ENCODE assay signal across 8 mouse cellular contexts in the genomic region with DNA sequence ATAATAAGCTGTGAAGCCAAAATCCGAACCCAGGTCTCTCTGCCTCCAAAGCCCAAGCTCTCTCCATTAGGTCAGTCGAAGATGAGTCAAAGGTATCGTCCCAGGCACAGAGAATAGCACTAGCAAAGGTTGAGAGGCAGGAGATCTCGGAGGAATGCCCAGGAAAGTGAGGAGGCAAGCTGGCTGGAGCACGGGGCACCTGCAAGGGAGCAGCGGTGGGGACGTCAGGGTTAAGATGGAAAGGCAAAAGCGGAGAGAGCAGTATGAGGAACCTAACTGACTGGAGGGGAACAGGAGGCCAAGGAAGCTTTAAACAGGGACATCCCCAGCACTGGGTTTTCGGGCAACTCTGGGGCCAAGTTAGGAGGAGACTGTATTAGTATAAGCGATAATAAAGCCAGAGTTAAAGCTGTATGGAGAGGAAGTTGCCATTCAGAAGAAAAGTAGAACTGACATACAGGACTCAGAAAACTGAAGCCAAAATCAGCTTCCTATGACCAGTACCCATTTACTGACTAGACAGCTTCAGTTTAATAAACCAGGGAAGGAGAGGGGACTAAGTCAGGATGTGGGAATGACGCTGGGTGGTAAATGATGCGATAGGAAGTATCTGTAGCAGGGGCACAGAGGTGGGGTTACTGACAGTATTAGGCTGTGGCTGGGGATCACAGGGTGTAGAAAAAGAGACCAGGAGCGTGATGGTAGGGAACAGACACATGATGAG. TPM values are rescaled to one million over a fixed set of nuclear protein-coding genes. Genes with fewer than 3 reads are reported as not detected.
DNase-seq lines count a peak whose midpoint lies in the region; ATAC-seq and TF ChIP-seq lines count a peak whose summit lies in the region.
"Had no signal": no experiment of that assay in that cellular context is flagged by ENCODE, and none has a peak within 500 bp of the region (broad histone marks: within the 10 kb centered on the region; RNA-seq: fewer than 3 reads in every experiment).

No protein-coding gene starts in this region.

- 0 out of 2 replicates have a peak overlapping the region, but pooled peaks have one; percentile 1 for H3K9ac ChIP-seq in embryonic facial prominence, embryonic 12.5 days
- H3K9ac ChIP-seq in limb, embryonic 11.5 days (ENCODE audit: low read length), result no peak overlapping the region
- H3K9ac ChIP-seq in neural tube, embryonic 14.5 days (replicated peaks; ENCODE audit: low read depth, low read length), result no peak overlapping the region

- no peak for ATAC-seq in embryonic facial prominence, embryonic 12.5 days (ENCODE audit: insufficient number of reproducible peaks, insufficient read depth, low FRiP score, low TSS enrichment)
- ATAC-seq in limb, embryonic 11.5 days (ENCODE audit: insufficient number of reproducible peaks, low FRiP score, low TSS enrichment, low read depth), result no peak
- ATAC-seq in neural tube, embryonic 14.5 days (ENCODE audit: low read depth), result no peak

- 35% methylated on average over 13 of the region's 13 CpGs for whole genome bisulfite sequencing in lung, adult 2 months
- WGBS in embryonic facial prominence, embryonic 12.5 days, result 66% methylated on average over 13 of the region's 13 CpGs
- 81% methylated on average over 13 of the region's 13 CpGs for WGBS in limb, embryonic 11.5 days
- WGBS in neural tube, embryonic 14.5 days, result 78% methylated on average over 13 of the region's 13 CpGs

- peak overlapping the region; percentile 26; the same call in 1 of the 2 replicates for H3K27ac ChIP-seq in embryonic facial prominence, embryonic 12.5 days
- no peak overlapping the region for H3K27ac ChIP-seq in limb, embryonic 11.5 days (replicated peaks; ENCODE audit: low read depth, low read length)
- H3K27ac ChIP-seq in neural tube, embryonic 14.5 days (ENCODE audit: low read depth, low read length), result no peak overlapping the region

- TF ChIP-seq CTCF in lung, adult 2 months (IDR thresholded peaks at IDR 0.05; ENCODE audit: insufficient read depth, low read length), result no peak

- DNase-seq in lung, adult 2 months, result no peak
- DNase-seq in lung, postnatal 14 days, result no peak
- no peak for DNase-seq in limb, embryonic 11.5 days (ENCODE audit: low spot score)
- no peak for DNase-seq in cerebellum, postnatal 10 days
- no peak for DNase-seq in gastrocnemius, postnatal 36 days
- DNase-seq: cerebellum, adult 11 months had no signal

- H3K4me2 ChIP-seq in embryonic facial prominence, embryonic 12.5 days (replicated peaks), result peak overlapping the region; percentile 82
- peak overlapping the region; percentile 70 for H3K4me2 ChIP-seq in limb, embryonic 11.5 days (ENCODE audit: low read depth, severe bottlenecking)
- H3K4me2 ChIP-seq in neural tube, embryonic 14.5 days (ENCODE audit: low read depth, low read length), result peak overlapping the region; percentile 0; the same call in 1 of the 2 replicates

- no peaks in the 10 kb centered on the region for H3K9me3 ChIP-seq in embryonic facial prominence, embryonic 12.5 days
- H3K9me3 ChIP-seq in limb, embryonic 11.5 days (ENCODE audit: control insufficient read depth, low read length), result no peaks in the 10 kb centered on the region
- no peaks in the 10 kb centered on the region for H3K9me3 ChIP-seq in neural tube, embryonic 14.5 days (ENCODE audit: control insufficient read depth, low read length)

- peaks cover 22% of the 10 kb centered on the region for H3K36me3 ChIP-seq in embryonic facial prominence, embryonic 12.5 days
- H3K36me3 ChIP-seq in limb, embryonic 11.5 days (ENCODE audit: control insufficient read depth, insufficient read depth, low read length), result peaks cover 15% of the 10 kb centered on the region
- H3K36me3 ChIP-seq in neural tube, embryonic 14.5 days (ENCODE audit: control insufficient read depth, insufficient read depth, low read length), result peaks cover 14% of the 10 kb centered on the region

- H3K4me3 ChIP-seq in lung, adult 2 months (replicated peaks; ENCODE audit: extremely low read depth, low read depth, low read length), result peak overlapping the region; percentile 33
- peak overlapping the region; percentile 93; the same call in 1 of the 2 replicates for H3K4me3 ChIP-seq in embryonic facial prominence, embryonic 12.5 days
- H3K4me3 ChIP-seq in limb, embryonic 11.5 days (ENCODE audit: low read depth, low read length), result no peak overlapping the region
- H3K4me3 ChIP-seq in neural tube, embryonic 14.5 days (ENCODE audit: low read depth, low read length), result no peak overlapping the region

- no peak for TF ChIP-seq POLR2A in lung, adult 2 months (IDR thresholded peaks at IDR 0.05; ENCODE audit: borderline replicate concordance, extremely low read depth, low read depth, low read length)

- peaks cover 30% of the 10 kb centered on the region for H3K4me1 ChIP-seq in lung, adult 2 months (ENCODE audit: control insufficient read depth, insufficient read depth, low read length)
- H3K4me1 ChIP-seq in embryonic facial prominence, embryonic 12.5 days, result peaks cover 52% of the 10 kb centered on the region
- H3K4me1 ChIP-seq in limb, embryonic 11.5 days (ENCODE audit: control insufficient read depth, insufficient read depth, low read length), result peaks cover 33% of the 10 kb centered on the region
- peaks cover 32% of the 10 kb centered on the region for H3K4me1 ChIP-seq in neural tube, embryonic 14.5 days (ENCODE audit: control insufficient read depth, insufficient read depth, low read length)

- intact Hi-C loops in gastrocnemius, postnatal 36 days (cut with DNase I), result no loop called here

- no peaks in the 10 kb centered on the region for H3K27me3 ChIP-seq in embryonic facial prominence, embryonic 12.5 days
- H3K27me3 ChIP-seq in limb, embryonic 11.5 days (ENCODE audit: control insufficient read depth, insufficient read depth, low read length), result no peaks in the 10 kb centered on the region
- H3K27me3 ChIP-seq in neural tube, embryonic 14.5 days (ENCODE audit: control insufficient read depth, insufficient read depth, low read length), result no peaks in the 10 kb centered on the region

RNA-seq across cellular contexts. Expression of a gene that starts 2.5 kb away (rescaled TPM):
- 86.4 and 95.1 TPM in 2 replicates for polyA plus RNA-seq in lung, adult 2 months (2012; rRNA removed)
- 43.5 and 49.9 TPM in 2 replicates for polyA plus RNA-seq in embryonic facial prominence, embryonic 12.5 days (2016; fragmentation: Nextera tagmentation; extraction: Ambion mirVana)
- polyA plus RNA-seq in limb, embryonic 11.5 days (2014; fragmentation: Nextera tagmentation; extraction: Ambion mirVana), result 39.4 and 43.3 TPM in 2 replicates
- 86.2 and 92.8 TPM in 2 replicates for polyA plus RNA-seq in neural tube, embryonic 14.5 days (2014; fragmentation: Nextera tagmentation; extraction: Ambion mirVana)
- 10 to 100 TPM; 31.5 to 38.3 TPM for total RNA-seq in gastrocnemius, postnatal 36 days (2021)

RNA-seq across cellular contexts. Expression of a gene that starts 2.8 kb away (rescaled TPM):
- polyA plus RNA-seq in lung, adult 2 months (2012; rRNA removed), result 179 and 197 TPM in 2 replicates
- polyA plus RNA-seq in embryonic facial prominence, embryonic 12.5 days (2016; fragmentation: Nextera tagmentation; extraction: Ambion mirVana), result 71.0 and 73.9 TPM in 2 replicates
- polyA plus RNA-seq in limb, embryonic 11.5 days (2014; fragmentation: Nextera tagmentation; extraction: Ambion mirVana), result 39.1 and 39.5 TPM in 2 replicates
- polyA plus RNA-seq in neural tube, embryonic 14.5 days (2014; fragmentation: Nextera tagmentation; extraction: Ambion mirVana), result 48.8 and 57.8 TPM in 2 replicates
- total RNA-seq in gastrocnemius, postnatal 36 days (2021), result 10 to 100 TPM; 53.6 to 55.2 TPM

RNA-seq across cellular contexts. Expression of a gene that starts 18.8 kb away (rescaled TPM):
- 39.0 and 47.3 TPM in 2 replicates for polyA plus RNA-seq in lung, adult 2 months (2012; rRNA removed)
- polyA plus RNA-seq in embryonic facial prominence, embryonic 12.5 days (2016; fragmentation: Nextera tagmentation; extraction: Ambion mirVana), result 33.8 and 37.7 TPM in 2 replicates
- 32.6 and 34.1 TPM in 2 replicates for polyA plus RNA-seq in limb, embryonic 11.5 days (2014; fragmentation: Nextera tagmentation; extraction: Ambion mirVana)
- 24.1 and 28.2 TPM in 2 replicates for polyA plus RNA-seq in neural tube, embryonic 14.5 days (2014; fragmentation: Nextera tagmentation; extraction: Ambion mirVana)
- total RNA-seq in gastrocnemius, postnatal 36 days (2021), result 10 to 100 TPM; 17.6 to 20.7 TPM

RNA-seq across cellular contexts. Expression of a gene that starts 19.0 kb away (rescaled TPM):
- 19.4 and 26.0 TPM in 2 replicates for polyA plus RNA-seq in lung, adult 2 months (2012; rRNA removed)
- polyA plus RNA-seq in embryonic facial prominence, embryonic 12.5 days (2016; fragmentation: Nextera tagmentation; extraction: Ambion mirVana), result 32.0 and 34.0 TPM in 2 replicates
- polyA plus RNA-seq in limb, embryonic 11.5 days (2014; fragmentation: Nextera tagmentation; extraction: Ambion mirVana), result 20.7 and 20.8 TPM in 2 replicates
- 44.4 and 48.5 TPM in 2 replicates for polyA plus RNA-seq in neural tube, embryonic 14.5 days (2014; fragmentation: Nextera tagmentation; extraction: Ambion mirVana)
- 1 to 10 TPM; 3.9 to 6.1 TPM for total RNA-seq in gastrocnemius, postnatal 36 days (2021)

RNA-seq across cellular contexts. Expression of a gene that starts 24.6 kb away (rescaled TPM):
- 0.24 TPM in 1 of 2 replicates, not detected in the other for polyA plus RNA-seq in lung, adult 2 months (2012; rRNA removed)
- polyA plus RNA-seq in embryonic facial prominence, embryonic 12.5 days (2016; fragmentation: Nextera tagmentation; extraction: Ambion mirVana), result 1.5 and 2.1 TPM in 2 replicates
- 2.3 TPM in 1 of 2 replicates, not detected in the other for polyA plus RNA-seq in limb, embryonic 11.5 days (2014; fragmentation: Nextera tagmentation; extraction: Ambion mirVana)
- 1.9 TPM in 1 of 2 replicates, not detected in the other for polyA plus RNA-seq in neural tube, embryonic 14.5 days (2014; fragmentation: Nextera tagmentation; extraction: Ambion mirVana)
- total RNA-seq in gastrocnemius, postnatal 36 days (2021), result under 1 TPM in 1 of 2 experiments, not detected in 1; 0.49 TPM

Comparison
In these comparisons a context has a peak if more than half of its experiments do, and no peak if none do; other contexts are left out.
1. H3K4me3 ChIP-seq: peak in lung, adult 2 months (single experiment) and embryonic facial prominence, embryonic 12.5 days (single experiment); none in limb, embryonic 11.5 days (single experiment) and neural tube, embryonic 14.5 days (single experiment).
2. H3K4me2 ChIP-seq: peak in every context shown above with its lines; median percentile 82 in embryonic facial prominence, embryonic 12.5 days; 70 in limb, embryonic 11.5 days; 0 in neural tube, embryonic 14.5 days.